Mouse (Mus musculus) small intestine, adult 2 months (tissue): ENCODE measurements at regions not wholly inside any gene's neighbourhood (a gene's known extent, or its start where the extent isn't known, plus 50 kb on each side); places are given as distances from the start of the nearest gene placed in this dataset.

Source experiments
- H3K27ac ChIP-seq: fragments of 200-500 bp; 2 replicates; pipeline ENCODE4 v1.5.1; 2012; ENCODE audit warnings: low read depth, low read length, control low read depth, inconsistent platforms; ENCODE audit not compliant: insufficient read depth
- H3K27me3 ChIP-seq: fragments of 200-500 bp; 2 replicates; pipeline ENCODE4 v1.6.1; 2012; ENCODE audit warnings: mild to moderate bottlenecking, moderate library complexity, low read length, inconsistent platforms; ENCODE audit not compliant: control insufficient read depth, insufficient read depth
- H3K36me3 ChIP-seq: fragments of 200-500 bp; 2 replicates; pipeline ENCODE4 v1.6.1; 2012; ENCODE audit warnings: mild to moderate bottlenecking, low read length, control low read depth, inconsistent platforms; ENCODE audit not compliant: control insufficient read depth, insufficient read depth
- H3K4me1 ChIP-seq: fragments of 200-500 bp; 2 replicates; pipeline ENCODE4 v1.6.1; 2012; ENCODE audit warnings: low read length, inconsistent platforms, mixed read lengths; ENCODE audit not compliant: control insufficient read depth, insufficient read depth, insufficient read length
- H3K4me3 ChIP-seq: fragments of 200-500 bp; 2 replicates; pipeline ENCODE4 v1.5.1; 2012; ENCODE audit warnings: low read depth, mild to moderate bottlenecking, control low read depth, inconsistent platforms, low read length, moderate library complexity
- CTCF ChIP-seq: fragments of 200-500 bp; IDR thresholded peaks from 2 replicates; pipeline ENCODE4 v1.5.1; 2012; ENCODE audit warnings: low read depth, mild to moderate bottlenecking, control low read depth, inconsistent platforms, low read length, moderate library complexity, mixed read lengths; ENCODE audit not compliant: insufficient replicate concordance, insufficient read length; ENCODE audit errors: extremely low read depth
- POLR2A ChIP-seq: fragments of 200-500 bp; IDR thresholded peaks from 2 replicates; pipeline ENCODE4 v1.6.1; 2012; ENCODE audit warnings: low read depth, mild to moderate bottlenecking, control low read depth, inconsistent platforms, low read length, moderate library complexity
- WGBS: fragments of 180-500 bp; shearing (Covaris S2); methylation state at CpG from one replicate; pipeline ENCODE4 v1.1.7; 2018; 5-methylcytosine and 5-hydroxymethylcytosine counted together

- no peak overlapping the region for H3K27ac ChIP-seq
- TF ChIP-seq CTCF (no peak), POLR2A (no peak)
- WGBS: 86% methylated on average over 9 of the region's 9 CpGs
These were observed 69.3 kb downstream of the Sox9 start for GRCm38 (mm10) chr11:112851321-112851720.

DNA sequence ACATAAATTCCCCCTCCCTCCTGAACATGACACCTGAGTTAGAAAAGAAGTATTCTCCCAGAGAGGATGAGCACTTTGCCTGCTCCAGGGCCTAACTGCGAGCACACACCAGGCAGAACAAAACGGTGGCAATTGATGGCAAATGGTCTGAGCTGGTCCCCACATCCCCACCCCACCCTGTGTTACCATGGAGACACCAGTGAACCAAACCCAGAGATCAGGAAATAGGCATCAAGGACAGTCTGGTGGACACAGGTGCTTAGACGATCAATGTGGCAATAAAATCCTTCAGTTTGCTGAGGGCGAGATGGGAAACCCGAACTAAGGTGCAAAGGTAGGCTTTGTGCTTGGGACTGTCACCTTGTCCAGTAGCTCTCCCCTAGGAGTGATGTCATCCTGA is 74.0 kb downstream of the Sox9 start:
- 49% methylated on average over 5 of the region's 5 CpGs for WGBS
- Histone ChIP-seq H3K27me3 (no peaks in the 10 kb centered on the region), H3K36me3 (no peaks in the 10 kb centered on the region), H3K4me1 (no peaks in the 10 kb centered on the region), H3K27ac (no peak overlapping the region), H3K4me3 (no peak overlapping the region)
- TF ChIP-seq POLR2A (no peak), CTCF (no peak)

More at GRCm38 (mm10) chr11:112851321-112851720, 69.3 kb downstream of the Sox9 start:
- Histone ChIP-seq H3K4me3 (no peak overlapping the region), H3K36me3 (no peaks in the 10 kb centered on the region), H3K4me1 (no peaks in the 10 kb centered on the region), H3K27me3 (no peaks in the 10 kb centered on the region)

DNA sequence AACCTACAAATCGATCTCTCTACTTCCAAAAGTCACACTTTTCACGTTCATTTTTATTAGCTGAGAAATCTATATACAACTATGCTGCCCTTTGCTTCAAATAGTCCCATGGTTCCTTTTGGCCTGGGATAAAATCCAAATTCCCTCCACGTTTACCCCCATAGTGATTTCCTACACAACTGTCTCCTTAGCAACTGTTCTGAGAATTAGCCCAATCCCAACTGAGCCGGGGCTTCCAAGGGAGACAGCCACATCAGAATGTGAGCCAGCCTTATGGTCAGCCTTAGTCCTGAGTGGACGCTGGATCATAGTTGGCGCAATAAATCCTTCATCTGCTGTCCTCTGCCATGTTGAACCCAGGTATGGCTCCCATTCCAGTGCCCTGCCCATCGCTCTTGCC is 77.3 kb downstream of the Sox9 start:
- no peaks in the 10 kb centered on the region for H3K4me1 ChIP-seq
- no peaks in the 10 kb centered on the region for H3K27me3 ChIP-seq
- WGBS: 90% methylated on average over 7 of the region's 7 CpGs
- no peak overlapping the region for H3K4me3 ChIP-seq
- no peak overlapping the region for H3K27ac ChIP-seq
- no peak for TF ChIP-seq CTCF
- TF ChIP-seq POLR2A: no peak
- H3K36me3 ChIP-seq: no peaks in the 10 kb centered on the region

DNA sequence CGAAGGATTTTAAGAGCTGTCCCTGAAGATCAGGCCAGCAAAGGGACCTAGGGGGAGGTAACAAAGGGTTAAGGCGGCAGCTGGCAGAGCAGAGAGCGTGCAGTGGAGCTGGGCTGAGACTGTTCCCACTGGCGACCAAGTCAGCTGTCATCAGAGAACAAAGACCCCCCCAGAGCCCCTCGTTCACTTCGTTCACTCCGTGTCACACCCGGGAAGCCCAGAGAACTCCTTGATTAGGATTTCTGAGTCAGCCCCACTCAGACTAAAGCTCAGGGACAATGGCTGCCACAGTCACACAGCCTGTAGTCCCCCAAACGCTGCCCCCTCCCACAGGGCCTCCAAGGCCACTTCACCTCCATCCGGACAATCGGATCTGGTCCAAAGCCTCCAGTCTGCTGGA is 78.8 kb downstream of the Sox9 start:
- no peak overlapping the region for H3K4me3 ChIP-seq
- WGBS: 72% methylated on average over 11 of the region's 11 CpGs
- no peaks in the 10 kb centered on the region for H3K4me1 ChIP-seq
- no peak overlapping the region for H3K27ac ChIP-seq
- no peaks in the 10 kb centered on the region for H3K27me3 ChIP-seq
- H3K36me3 ChIP-seq: no peaks in the 10 kb centered on the region
- no peak for TF ChIP-seq POLR2A
- no peak for TF ChIP-seq CTCF

DNA sequence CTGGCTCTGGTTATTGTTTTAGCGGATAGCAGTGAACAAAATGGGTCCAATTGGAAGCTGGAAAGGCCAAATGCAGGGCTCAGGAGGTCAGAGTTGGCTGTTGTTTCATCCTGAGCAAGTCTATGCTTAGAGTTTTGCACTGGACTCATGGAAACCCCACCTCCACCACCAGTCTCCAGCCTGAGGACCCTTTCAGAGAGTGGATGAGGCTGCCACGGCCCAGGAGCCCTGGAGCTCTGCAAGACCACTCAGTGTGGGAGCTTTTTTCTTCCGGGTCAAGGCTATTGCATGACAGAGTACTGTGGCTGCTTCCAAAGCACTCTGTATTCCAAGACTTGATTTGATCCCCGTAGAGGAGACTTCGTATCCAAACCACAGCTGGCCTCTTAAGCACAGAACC is 79.2 kb downstream of the Sox9 start:
- H3K4me1 ChIP-seq: no peaks in the 10 kb centered on the region

DNA sequence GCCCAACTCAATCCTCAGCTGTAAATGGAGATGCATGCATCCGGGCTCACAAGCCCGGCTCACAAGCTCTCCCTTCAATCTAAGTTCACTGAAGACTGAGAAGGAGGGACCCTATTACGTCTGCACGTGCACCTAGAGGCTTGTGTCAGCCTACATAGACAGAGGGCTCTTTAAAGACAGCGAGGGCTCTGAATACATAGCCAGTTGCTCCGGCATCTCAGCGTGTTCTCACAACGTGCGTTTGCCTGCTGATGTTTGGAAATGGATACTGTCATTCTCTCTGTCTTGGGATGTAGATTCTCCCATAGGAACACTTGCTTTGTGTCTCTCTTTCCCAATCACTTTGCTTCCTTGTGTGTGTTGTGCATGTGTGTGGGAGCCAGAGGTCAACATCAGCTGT is 83.8 kb downstream of the Sox9 start:
- H3K4me1 ChIP-seq: no peaks in the 10 kb centered on the region
- no peak overlapping the region for H3K27ac ChIP-seq
- WGBS: 91% methylated on average over 9 of the region's 9 CpGs
- H3K36me3 ChIP-seq: no peaks in the 10 kb centered on the region
- TF ChIP-seq CTCF (no peak), POLR2A (no peak)
- H3K4me3 ChIP-seq: no peak overlapping the region
- no peaks in the 10 kb centered on the region for H3K27me3 ChIP-seq

More for the DNA sequence above, 79.2 kb downstream of the Sox9 start:
- no peak for TF ChIP-seq CTCF
- TF ChIP-seq POLR2A: no peak
- Histone ChIP-seq H3K27me3 (no peaks in the 10 kb centered on the region), H3K36me3 (no peaks in the 10 kb centered on the region), H3K4me3 (no peak overlapping the region), H3K27ac (no peak overlapping the region)
- WGBS: 90% methylated on average over 5 of the region's 5 CpGs

- Histone ChIP-seq H3K27me3 (no peaks in the 10 kb centered on the region), H3K4me1 (peaks cover 2% of the 10 kb centered on the region), H3K36me3 (no peaks in the 10 kb centered on the region), H3K27ac (no peak overlapping the region), H3K4me3 (no peak overlapping the region)
- 80% methylated on average over 5 of the region's 5 CpGs for WGBS
- TF ChIP-seq POLR2A: no peak
- no peak for TF ChIP-seq CTCF
These were observed 87.5 kb downstream of the Sox9 start for GRCm38 (mm10) chr11:112869571-112869970.
